Comparison of ENCODE assay signal across 8 mouse cellular contexts in genomic region chr3:57667054-57667723, GRCm38 (mm10). TPM values are rescaled to one million over a fixed set of nuclear protein-coding genes. Genes with fewer than 3 reads are reported as not detected.
DNase-seq lines count a peak whose midpoint lies in the region; ATAC-seq lines count a peak whose summit lies in the region.

No protein-coding gene starts in this region.

- ATAC-seq in activated CD4-positive, CD25-positive, alpha-beta regulatory T cell, adult 4 months: peak; percentile 71
- ATAC-seq in erythroid progenitor cell, adult 5-6 weeks (replicated peaks; ENCODE audit: low FRiP score, poor library complexity, severe bottlenecking): no peak

- DNase-seq in cerebellum, postnatal 10 days: peak; percentile 83 to 86
- peak; percentile 50 to 60 for DNase-seq in frontal cortex, postnatal 25 days (ENCODE audit: low spot score in 2 of 2)
- DNase-seq in hindlimb bud, embryonic 11.5 days (ENCODE audit: extremely low spot score, low read depth, low spot score): peak; percentile 80
- peak; percentile 80 for DNase-seq in left cerebral cortex, adult 11 months (ENCODE audit: low spot score)
- DNase-seq in lung, postnatal 25 days (ENCODE audit: low spot score): peak; percentile 77
- peak; percentile 79 for DNase-seq in right cerebral cortex, adult 18-20 months

RNA-seq across cellular contexts. Expression of gene Commd2, which starts 15.7 kb away (rescaled TPM):
- polyA plus RNA-seq in activated CD4-positive, CD25-positive, alpha-beta regulatory T cell, adult 4 months (2017; shearing (Covaris generic)): 10 to 100 TPM; 74.9 to 82.5 TPM
- 14.3 and 19.1 TPM in 2 replicates for total RNA-seq in erythroid progenitor cell, adult 5-6 weeks (2015; ENCODE audit: low replicate concordance)
- total RNA-seq in erythroid progenitor cell, adult 5-6 weeks (2017; ENCODE audit: low replicate concordance): 0.45 and 0.77 TPM in 2 replicates

RNA-seq across cellular contexts. Expression of gene Ankub1, which starts 25.4 kb away (rescaled TPM):
- polyA plus RNA-seq in activated CD4-positive, CD25-positive, alpha-beta regulatory T cell, adult 4 months (2017; shearing (Covaris generic)): under 1 TPM; 0.17 to 0.32 TPM
- total RNA-seq in erythroid progenitor cell, adult 5-6 weeks (2015; ENCODE audit: low replicate concordance): not detected in 2 replicates
- total RNA-seq in erythroid progenitor cell, adult 5-6 weeks (2017; ENCODE audit: low replicate concordance): not detected in 2 replicates
